Mouse (Mus musculus) urinary bladder, postnatal 14 days (tissue): Measurements from ENCODE around the gene Ddx23.

Source experiments
- DNase-seq: peaks from one replicate; pipeline ENCODE4 v3.0.0; 2021; ENCODE audit warnings: low spot score

The Ddx23 gene

DNA sequence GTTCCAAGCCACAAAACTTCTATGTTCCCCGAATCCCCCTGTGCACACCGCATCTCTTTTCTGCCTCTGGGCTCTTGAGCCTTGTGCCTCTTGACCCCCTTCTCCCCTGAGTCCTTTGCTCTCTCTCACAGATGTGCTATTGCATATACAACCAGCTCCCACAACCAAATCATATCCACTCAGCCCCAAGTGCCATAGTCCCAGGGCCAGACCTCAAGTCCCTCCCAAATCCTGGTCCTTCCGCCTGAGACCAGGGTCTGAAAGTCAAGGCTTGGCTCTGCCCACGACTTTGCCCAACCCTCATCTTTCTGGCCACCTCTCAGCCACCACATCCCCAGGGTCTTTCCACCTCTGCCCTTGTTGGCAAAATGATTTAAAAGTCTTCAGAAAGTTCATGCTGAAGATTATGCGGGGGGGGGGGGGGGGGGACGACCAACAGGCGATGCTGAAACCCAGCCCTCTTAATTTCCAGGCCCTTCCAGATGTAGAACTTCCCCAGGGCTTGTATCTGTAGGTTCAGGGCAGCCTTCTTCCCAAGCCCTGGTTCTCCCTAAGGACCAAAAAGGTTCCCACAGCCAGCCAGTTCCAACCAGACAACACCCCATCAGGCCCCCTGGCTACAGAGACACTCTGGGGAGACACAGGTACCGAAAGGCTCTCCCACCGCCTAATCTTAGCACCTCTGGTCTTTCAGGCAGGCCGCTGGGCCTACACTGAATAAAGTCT, 54.5 kb downstream of the Ddx23 start:
- DNase-seq = no peak

DNA sequence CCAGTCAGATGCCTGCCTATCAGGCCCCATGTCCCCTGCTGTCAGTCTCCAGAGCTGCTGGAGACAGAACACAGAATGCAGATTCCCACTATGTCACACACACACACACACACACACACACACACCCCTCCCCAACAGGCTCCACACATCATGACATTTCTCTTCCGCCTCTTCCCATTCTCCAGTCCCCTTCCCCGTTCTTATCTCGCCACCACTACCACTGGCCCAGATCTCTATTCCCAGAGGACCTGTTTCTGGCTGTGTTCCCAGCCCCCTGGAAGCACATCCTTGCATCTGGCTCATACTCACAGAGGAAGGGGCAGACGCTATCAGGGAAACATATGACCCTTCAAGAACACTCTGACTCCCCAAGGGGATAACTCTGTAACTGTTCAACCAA, 55.1 kb downstream of the Ddx23 start:
- DNase-seq = no peak

DNA sequence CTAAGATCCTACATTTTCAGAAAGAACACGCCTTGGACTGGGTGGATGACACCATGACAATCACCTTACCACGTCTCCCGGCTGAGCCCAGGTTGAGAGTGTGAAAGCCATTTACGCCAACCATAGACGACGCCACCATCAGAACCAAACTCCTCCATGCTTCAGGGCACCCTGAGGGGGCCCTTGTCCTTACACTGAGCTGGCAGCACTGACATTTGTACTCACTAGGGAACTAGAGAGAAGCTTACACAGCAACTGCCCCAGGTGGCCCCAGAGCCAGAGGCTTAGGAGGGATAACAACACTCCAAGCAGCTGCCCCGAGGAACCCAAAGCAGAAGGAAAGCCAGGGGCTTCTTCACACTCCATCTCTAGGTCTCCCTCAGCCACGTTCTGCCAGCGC, 56.0 kb downstream of the Ddx23 start:
- DNase-seq = no peak

DNA sequence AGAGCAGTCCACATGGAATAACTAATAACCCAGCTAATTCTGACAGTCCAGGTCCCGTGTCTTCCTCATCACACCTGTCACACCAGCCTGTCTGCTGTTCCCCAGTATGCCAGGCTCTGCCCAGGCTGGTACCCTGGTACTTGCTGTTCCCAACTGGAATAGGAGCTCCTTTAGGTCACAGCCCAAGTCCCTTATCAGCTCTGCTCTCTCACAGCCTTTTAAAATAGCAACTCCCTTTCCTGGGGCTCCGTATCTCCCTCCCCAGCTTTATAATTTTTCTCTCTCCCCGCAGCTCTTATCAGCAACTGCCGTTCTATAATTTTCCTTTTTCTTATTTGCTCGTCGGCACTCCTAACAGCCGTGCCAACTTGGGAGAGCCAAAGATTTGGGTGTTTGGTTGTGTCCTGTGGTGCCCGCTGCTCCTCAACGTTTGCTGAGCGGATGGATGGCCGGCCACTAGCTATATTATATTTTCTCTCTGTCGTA, 56.6 kb downstream of the Ddx23 start:
- no peak for DNase-seq

DNA sequence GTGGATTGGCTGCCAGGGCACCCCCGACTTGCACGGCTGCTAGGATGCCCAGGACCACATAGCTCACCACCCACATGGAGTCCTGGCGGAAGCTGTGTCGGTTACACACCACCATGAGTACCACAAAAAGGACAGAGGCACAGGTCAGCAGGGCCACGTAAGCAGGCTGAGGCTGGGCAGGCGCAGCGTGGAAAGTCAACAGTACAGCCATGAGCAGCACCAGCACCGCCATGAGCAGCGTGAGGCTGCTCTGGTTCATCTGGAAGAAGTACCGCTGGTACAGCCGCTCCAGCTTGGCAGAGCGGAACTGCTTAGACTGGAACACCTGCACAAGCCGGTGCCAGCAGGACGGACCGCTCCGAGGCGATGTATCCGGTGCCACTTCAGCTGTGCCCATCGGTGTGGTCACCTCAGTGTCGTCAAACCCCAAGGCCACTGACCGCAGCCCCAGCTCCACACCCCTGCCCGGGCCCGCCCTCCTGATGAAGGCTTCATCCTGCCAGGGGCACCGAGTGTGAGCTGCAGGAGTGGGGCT, 58.6 kb downstream of the Ddx23 start:
- DNase-seq = no peak

DNA sequence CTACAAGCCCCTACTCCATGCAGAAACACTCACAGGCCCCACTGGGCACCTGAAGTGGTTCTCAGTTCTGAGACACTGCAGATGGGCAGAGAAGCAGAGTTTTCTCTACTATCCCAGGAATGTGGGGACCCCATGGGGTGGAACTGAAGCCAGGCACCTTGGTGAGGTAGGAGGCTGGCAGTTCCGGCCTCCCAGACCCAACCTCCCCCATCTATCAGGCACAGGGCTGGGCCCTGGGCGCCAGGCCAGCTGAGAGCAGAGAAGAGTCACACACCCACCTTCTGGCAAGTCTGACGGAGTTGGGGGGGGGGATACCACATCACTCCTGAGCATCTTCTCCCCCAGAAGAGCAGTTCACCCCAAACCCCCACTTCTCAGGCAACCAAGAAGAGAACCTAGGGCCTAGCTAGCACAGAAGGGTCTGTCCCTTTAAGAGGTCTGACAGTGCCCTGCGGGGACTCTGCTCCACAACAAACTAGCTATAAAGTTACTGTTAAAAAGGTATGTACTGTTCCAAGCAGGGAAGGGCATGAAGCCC, 59.7 kb downstream of the Ddx23 start:
- peak; percentile 33 for DNase-seq

DNA sequence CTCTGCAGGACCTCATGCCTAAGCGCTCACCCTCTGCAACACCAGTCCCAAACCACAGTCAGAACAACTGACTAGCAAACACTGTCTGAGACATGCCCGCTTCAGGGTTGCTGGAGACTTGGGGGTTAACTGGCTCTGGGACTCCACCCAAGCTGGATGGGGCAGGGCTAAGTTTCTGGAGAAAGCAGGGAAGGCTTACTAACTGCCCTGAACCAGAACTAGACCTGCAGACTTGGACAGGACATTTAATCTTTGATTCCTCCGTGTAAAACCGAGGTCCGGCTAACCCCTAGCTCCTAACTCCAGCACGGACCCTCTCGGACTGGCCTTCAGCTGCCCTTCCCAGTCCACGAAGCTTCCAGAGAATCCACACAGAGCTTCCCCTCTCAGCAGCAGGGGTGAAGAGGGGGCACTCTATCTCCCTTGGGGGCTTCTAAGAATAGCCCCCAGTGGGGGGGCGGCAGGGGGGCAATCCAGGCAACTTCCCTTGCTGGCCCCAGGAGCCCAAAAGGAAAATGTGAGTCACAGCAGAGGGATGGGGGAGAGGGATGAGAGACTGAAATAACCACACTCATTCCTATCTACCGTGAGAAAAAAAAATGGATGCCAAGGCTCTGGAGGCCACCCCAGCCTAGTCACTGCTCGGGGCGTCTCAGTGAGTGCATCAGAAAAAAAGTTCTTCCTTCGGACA, 60.4 kb downstream of the Ddx23 start:
- DNase-seq = peak; percentile 49

DNA sequence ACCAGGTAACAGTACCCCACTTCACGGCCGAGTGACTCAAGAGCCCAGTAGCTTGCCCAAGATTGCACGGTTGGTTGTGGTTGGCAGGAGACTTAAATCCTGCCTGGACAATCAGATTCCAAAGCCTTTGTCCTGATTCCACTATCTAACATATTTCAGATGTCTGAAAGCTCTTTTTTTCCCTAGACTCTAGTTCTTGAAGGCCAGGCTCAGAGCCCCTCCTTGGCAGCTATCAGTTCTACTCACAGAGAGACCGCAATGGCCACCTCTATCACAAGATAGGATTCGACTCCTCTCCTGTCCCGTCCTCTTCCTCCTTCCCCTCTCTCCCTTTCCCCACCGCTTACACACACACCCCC, 60.9 kb downstream of the Ddx23 start:
- no peak for DNase-seq

DNA sequence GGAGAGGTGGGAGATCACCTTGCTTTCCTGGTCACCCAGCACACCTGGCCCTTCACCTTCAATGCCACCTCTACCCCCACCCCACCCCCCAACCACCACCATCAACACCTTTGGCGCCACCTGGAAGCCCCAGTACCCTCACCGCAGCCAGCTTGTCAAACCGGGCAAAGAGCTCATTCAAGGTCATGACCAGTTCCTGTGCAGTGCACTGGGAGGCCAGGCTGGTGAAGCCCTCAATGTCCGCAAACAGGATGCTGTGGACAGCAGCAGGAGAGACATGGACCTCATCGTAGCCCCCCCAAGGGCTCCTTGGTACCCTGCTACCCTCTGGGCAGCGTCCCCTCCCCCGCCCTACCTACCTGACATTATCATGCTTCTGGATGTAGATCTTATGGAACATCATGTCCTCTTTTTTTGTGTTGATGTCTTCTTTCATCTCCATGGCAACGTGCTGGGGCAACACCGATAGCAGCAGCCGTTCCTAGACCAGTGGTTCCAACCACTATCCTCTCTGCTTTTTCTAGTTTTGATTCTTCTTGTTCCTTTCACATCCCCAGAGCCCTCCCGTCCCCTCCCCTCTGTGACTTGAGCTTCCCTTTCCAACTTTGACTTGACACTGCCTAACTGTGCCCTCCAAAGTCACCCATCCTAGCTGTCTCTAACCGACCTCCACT, 62.5 kb downstream of the Ddx23 start:
- DNase-seq = no peak

DNA sequence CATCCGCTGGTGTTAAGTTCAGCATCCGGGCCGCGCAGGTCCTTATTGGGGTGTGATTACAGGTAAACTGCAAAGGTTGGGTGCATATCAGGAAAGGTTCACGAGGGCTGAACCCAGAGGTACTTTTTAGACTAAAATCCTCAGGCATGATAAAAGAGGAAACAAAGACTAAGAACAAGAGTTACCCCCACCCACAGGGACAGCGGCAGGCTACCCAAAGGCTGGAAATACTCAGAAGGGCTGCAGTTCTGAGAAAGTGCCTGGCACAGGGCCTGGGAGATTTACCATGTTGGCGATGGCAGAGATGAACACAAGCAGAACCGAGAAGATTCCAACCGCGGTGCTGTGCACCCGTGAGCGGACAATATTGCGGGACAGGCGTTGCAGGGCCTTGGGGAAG, 66.1 kb downstream of the Ddx23 start:
- no peak for DNase-seq
